Mouse (Mus musculus) heart, postnatal 0 days (tissue): Measurements from ENCODE around the gene Plp2.

Experiments
- CTCF ChIP-seq: IDR thresholded peaks from 2 replicates; pipeline ENCODE4 v1.5.1; 2016; ENCODE audit warnings: antibody characterized with exemption, control low read depth, low read depth
- EP300 ChIP-seq: IDR thresholded peaks from 2 replicates; pipeline ENCODE4 v1.6.1; 2016; ENCODE audit warnings: antibody characterized with exemption, low read depth

DNA sequence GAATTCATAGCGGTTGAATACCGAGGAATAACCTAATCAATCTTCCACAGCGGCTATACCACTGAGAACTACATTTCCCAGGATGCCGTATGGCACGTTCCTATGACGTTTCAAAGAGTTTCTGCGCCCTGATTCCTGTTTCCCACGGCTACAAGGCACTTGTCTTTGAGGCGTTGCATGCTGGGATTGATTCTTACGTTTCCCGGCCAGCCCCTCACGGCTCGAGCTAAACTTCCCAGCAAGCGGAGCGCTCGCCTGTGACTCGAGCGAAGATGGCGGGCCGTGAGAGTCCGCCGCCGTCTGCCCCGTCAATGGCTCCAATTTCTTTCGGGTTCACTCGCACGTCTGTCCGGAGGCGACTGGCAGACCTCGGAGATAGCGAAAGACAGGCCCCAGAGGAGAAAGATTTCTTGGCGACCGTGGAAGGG is 25.8 kb upstream of the Plp2 start, which contains the start of gene Gpkow:
- TF ChIP-seq CTCF (no peak), EP300 (no peak)
